Mouse (Mus musculus): ENCODE results near the gene Ttf1. TPM values are rescaled to one million over a fixed set of nuclear protein-coding genes. Genes with fewer than 3 reads are reported as not detected.
"Not testable (repeated sequence)": the region's sequence is repeated elsewhere in the genome, so short reads cannot be mapped to it uniquely, and the experiment has no call there.

Gene Ttf1
- polyA plus RNA-seq, 1 experiment from 2014 or later = 6.9 TPM

DNA sequence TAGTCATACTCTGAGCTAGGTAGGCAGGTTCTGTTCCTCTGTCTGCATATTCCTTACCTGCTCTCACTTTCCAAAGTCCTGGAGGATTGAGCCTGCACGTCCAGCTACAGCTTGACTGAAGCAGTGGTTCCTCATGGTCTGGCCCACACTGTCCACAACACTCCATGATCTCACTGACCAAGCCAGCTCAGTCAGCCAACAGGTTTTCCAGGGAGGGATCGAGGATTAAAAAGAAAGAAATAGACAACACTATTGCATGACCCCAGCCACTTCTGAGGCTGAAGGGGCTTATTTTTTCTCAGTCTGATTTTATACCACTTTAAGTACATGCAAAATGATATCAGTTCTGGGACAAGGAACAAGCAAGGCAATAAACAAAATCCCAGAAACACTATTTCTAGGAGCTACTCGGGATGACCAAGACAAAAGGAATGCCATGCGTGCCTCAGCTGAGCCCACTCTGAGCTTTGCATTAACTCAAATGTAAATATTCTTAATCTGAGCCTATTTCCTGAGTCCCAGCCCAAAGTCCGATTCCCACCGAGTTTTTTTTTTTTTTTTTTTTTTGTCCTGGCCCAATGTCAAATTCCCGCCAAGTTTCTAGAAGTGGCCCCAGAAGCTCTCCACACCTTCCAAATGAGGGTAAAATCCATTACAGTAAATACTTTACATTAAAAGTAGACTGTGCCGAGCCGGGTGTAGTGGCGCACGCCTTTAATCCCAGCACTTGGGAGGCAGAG lies 15.4 kb downstream of the Ttf1 start:
- no peak for DNase-seq (ENCODE audit: low spot score)
- WGBS = 58% methylated on average over 11 of the region's 11 CpGs

DNA sequence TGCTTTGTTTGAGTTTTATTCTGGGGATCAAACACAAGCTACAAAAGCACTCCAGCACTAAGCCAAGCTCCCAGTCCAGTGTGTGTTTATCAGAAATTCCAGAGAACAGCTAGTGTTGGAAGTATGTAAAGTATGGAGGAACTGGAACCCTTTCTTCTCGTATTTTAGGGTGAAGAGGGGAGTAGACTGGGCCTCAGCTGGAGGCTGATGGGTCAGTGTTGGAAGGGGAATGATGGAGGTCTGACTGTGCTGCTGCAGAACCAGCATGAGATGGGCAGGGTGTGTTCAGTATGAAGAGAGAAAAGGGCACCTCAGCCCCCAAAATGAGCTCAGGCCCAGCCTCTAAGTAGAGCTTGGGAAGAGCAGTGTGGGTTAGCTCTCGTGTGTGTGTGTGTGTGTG lies 16.2 kb downstream of the Ttf1 start:
- Histone ChIP-seq H3K9ac (replicated peaks; ENCODE audit: low read depth) (no peak overlapping the region), H3K27me3 (replicated peaks; ENCODE audit: insufficient read depth, low read length) (no peaks in the 10 kb centered on the region), H3K4me2 (replicated peaks; ENCODE audit: low read depth, low read length) (no peak overlapping the region), H3K36me3 (ENCODE audit: insufficient read depth, low read length) (peaks cover 44% of the 10 kb centered on the region), H3K4me1 (ENCODE audit: insufficient read depth, low read depth, low read length) (no peaks in the 10 kb centered on the region), H3K27ac (ENCODE audit: low read length) (no peak overlapping the region), H3K4me3 (ENCODE audit: low read depth, low read length) (no peak overlapping the region), H3K9me3 (ENCODE audit: low read length) (no peaks in the 10 kb centered on the region)
- whole genome bisulfite sequencing = 89% methylated on average over 2 of the region's 2 CpGs
- TF ChIP-seq CTCF (IDR thresholded peaks at IDR 0.05) (no peak), EP300 (IDR thresholded peaks at IDR 0.05) (no peak)
- no peak for ATAC-seq
- no peak for DNase-seq (ENCODE audit: low spot score)

More for the DNA sequence above, 15.4 kb downstream of the Ttf1 start:
- Histone ChIP-seq H3K4me1 (ENCODE audit: insufficient read depth, low read depth, low read length) (no peaks in the 10 kb centered on the region), H3K27me3 (replicated peaks; ENCODE audit: insufficient read depth, low read length) (no peaks in the 10 kb centered on the region), H3K9me3 (ENCODE audit: low read length) (no peaks in the 10 kb centered on the region), H3K9ac (replicated peaks; ENCODE audit: low read depth) (no peak overlapping the region), H3K36me3 (ENCODE audit: insufficient read depth, low read length) (peaks cover 44% of the 10 kb centered on the region), H3K4me3 (ENCODE audit: low read depth, low read length) (no peak overlapping the region), H3K4me2 (replicated peaks; ENCODE audit: low read depth, low read length) (no peak overlapping the region), H3K27ac (ENCODE audit: low read length) (no peak overlapping the region)
- TF ChIP-seq CTCF (IDR thresholded peaks at IDR 0.05) (no peak), EP300 (IDR thresholded peaks at IDR 0.05) (no peak)
- ATAC-seq = no peak

DNA sequence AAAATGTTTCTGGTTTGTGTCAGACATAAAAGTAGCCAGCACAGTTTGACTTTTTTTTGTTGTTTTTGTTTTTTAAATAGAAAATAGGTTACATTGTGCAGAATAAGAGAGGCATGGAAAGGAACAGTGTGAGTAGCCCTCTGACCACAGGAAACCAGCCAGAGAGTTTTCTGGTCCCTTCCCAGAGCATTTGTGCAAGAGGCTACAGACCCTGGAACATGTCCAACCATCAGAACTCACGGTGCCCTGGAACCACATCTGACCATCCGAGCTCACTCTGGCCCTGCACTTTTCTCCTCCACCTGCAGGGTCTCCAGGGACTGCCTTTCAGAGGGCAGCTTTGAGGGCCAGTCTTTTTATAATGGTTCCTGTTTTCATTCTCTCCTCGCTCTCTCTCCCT lies 21.9 kb downstream of the Ttf1 start:
- ATAC-seq = no peak
- Histone ChIP-seq H3K4me1 (ENCODE audit: insufficient read depth, low read depth, low read length) (no peaks in the 10 kb centered on the region), H3K4me2 (replicated peaks; ENCODE audit: low read depth, low read length) (no peak overlapping the region), H3K9ac (replicated peaks; ENCODE audit: low read depth) (no peak overlapping the region), H3K4me3 (ENCODE audit: low read depth, low read length) (no peak overlapping the region), H3K9me3 (ENCODE audit: low read length) (no peaks in the 10 kb centered on the region), H3K36me3 (ENCODE audit: insufficient read depth, low read length) (peaks cover 62% of the 10 kb centered on the region), H3K27ac (ENCODE audit: low read length) (no peak overlapping the region), H3K27me3 (replicated peaks; ENCODE audit: insufficient read depth, low read length) (no peaks in the 10 kb centered on the region)
- 72% methylated on average over 3 of the region's 3 CpGs for WGBS
- DNase-seq (ENCODE audit: low spot score) = no peak
- peak; percentile 15; the same call in 1 of the 2 replicates for TF ChIP-seq CTCF (IDR thresholded peaks at IDR 0.05)
- TF ChIP-seq EP300 (IDR thresholded peaks at IDR 0.05) = no peak

DNA sequence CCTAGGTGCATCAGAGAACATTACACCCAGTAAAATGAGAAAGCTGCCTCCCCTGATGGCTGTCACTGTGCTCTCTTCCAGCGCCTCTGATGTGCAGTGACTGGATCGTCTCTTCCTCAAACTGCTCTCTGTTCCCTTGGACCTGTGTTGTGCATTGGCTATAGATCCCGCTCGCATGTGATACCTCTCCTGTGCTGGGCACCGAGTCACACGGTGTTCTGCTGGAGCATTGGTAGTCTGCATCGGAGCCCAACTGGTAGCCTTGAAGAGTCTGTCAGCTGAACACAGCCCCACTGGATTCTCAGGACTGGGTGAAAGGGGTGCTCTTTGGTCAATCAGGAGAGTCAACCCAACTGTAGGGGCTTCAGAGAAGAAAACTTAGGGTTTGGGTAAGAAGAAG lies 26.0 kb downstream of the Ttf1 start:
- Histone ChIP-seq H3K4me3 (ENCODE audit: low read depth, low read length) (no peak overlapping the region), H3K27ac (ENCODE audit: low read length) (no peak overlapping the region), H3K27me3 (replicated peaks; ENCODE audit: insufficient read depth, low read length) (no peaks in the 10 kb centered on the region), H3K4me1 (ENCODE audit: insufficient read depth, low read depth, low read length) (no peaks in the 10 kb centered on the region), H3K36me3 (ENCODE audit: insufficient read depth, low read length) (peaks cover 41% of the 10 kb centered on the region), H3K9me3 (ENCODE audit: low read length) (no peaks in the 10 kb centered on the region), H3K9ac (replicated peaks; ENCODE audit: low read depth) (no peak overlapping the region), H3K4me2 (replicated peaks; ENCODE audit: low read depth, low read length) (no peak overlapping the region)
- ATAC-seq = no peak
- DNase-seq (ENCODE audit: low spot score) = no peak
- WGBS = 97% methylated on average over 7 of the region's 7 CpGs
- TF ChIP-seq CTCF (IDR thresholded peaks at IDR 0.05) (no peak), EP300 (IDR thresholded peaks at IDR 0.05) (no peak)

DNA sequence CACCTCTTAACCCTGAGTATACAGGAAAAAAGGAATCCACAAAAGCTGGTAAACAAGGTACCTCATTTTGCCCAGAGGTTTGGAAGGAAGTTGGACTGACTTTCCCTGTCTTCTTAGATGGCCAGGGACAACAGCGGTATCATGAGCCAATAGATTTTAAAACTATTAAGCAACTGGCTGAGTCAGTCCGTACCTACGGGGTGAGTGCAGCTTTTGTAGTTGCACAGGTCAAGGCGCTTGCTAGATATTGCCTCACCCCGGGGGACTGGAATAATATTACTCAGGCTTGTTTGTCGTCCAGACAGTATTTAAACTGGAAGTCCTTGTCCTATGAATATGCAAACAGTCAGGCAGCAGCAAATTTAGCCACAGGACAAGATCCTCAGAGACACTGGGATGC lies 29.2 kb downstream of the Ttf1 start:
- not testable (repeated sequence) for H3K9me3 ChIP-seq (ENCODE audit: low read length); H3K4me1 ChIP-seq (ENCODE audit: insufficient read depth, low read depth, low read length); H3K4me2 ChIP-seq (replicated peaks; ENCODE audit: low read depth, low read length); H3K4me3 ChIP-seq (ENCODE audit: low read depth, low read length); DNase-seq (ENCODE audit: low spot score); H3K9ac ChIP-seq (replicated peaks; ENCODE audit: low read depth); ATAC-seq; H3K27ac ChIP-seq (ENCODE audit: low read length); H3K27me3 ChIP-seq (replicated peaks; ENCODE audit: insufficient read depth, low read length)
- WGBS = 80% methylated on average over 6 of the region's 6 CpGs
- H3K36me3 ChIP-seq (ENCODE audit: insufficient read depth, low read length) = peaks cover 18% of the 10 kb centered on the region

DNA sequence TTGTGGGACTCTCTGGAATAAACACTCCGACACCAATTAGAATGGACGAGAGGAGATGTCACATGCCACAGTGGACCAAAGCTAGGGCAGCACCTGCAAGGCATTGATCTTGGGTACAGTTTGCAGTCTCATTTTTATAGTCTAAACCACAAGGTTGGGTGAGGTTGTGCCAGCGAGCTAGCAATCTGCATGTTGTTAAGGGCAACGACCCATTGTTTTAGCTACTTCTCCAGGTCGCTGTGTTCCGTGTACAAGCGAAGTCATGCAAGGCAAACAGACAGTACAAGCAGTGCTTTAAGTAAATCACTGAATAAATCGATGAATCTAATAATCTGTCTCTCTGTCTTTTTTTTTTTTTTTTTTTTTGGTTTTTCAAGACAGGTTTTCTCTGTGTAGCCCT lies 35.6 kb downstream of the Ttf1 start:
- Histone ChIP-seq H3K9me3 (ENCODE audit: low read length) (no peaks in the 10 kb centered on the region), H3K4me3 (ENCODE audit: low read depth, low read length) (no peak overlapping the region), H3K27ac (ENCODE audit: low read length) (no peak overlapping the region), H3K9ac (replicated peaks; ENCODE audit: low read depth) (no peak overlapping the region), H3K4me1 (ENCODE audit: insufficient read depth, low read depth, low read length) (no peaks in the 10 kb centered on the region), H3K4me2 (replicated peaks; ENCODE audit: low read depth, low read length) (no peak overlapping the region), H3K36me3 (ENCODE audit: insufficient read depth, low read length) (no peaks in the 10 kb centered on the region), H3K27me3 (replicated peaks; ENCODE audit: insufficient read depth, low read length) (no peaks in the 10 kb centered on the region)
- no peak for TF ChIP-seq EP300 (IDR thresholded peaks at IDR 0.05)
- no peak for TF ChIP-seq CTCF (IDR thresholded peaks at IDR 0.05)
- WGBS = 82% methylated on average over 8 of the region's 8 CpGs
- DNase-seq (ENCODE audit: low spot score) = no peak
- no peak for ATAC-seq

DNA sequence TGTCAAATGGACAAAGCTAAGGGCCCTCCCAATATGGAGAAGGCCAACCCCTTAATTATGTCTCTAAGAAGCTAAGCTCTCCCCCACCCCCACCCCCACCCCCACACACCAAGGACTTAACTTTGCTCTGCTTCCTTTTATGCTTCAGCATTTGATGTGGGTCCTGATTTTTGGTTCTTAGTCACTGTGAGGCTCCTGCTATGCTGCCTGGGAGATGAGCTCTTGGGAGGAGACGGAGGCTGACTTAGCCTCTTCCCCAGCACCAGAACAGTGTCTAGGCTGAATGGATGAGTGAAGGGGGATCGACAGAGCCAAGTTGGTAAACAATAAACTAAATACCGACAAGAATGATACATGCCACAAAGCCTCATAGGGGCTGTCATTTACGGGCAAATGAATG lies 36.7 kb downstream of the Ttf1 start:
- Histone ChIP-seq H3K9me3 (ENCODE audit: low read length) (no peaks in the 10 kb centered on the region), H3K9ac (replicated peaks; ENCODE audit: low read depth) (no peak overlapping the region), H3K4me2 (replicated peaks; ENCODE audit: low read depth, low read length) (no peak overlapping the region), H3K27me3 (replicated peaks; ENCODE audit: insufficient read depth, low read length) (no peaks in the 10 kb centered on the region), H3K4me1 (ENCODE audit: insufficient read depth, low read depth, low read length) (no peaks in the 10 kb centered on the region), H3K4me3 (ENCODE audit: low read depth, low read length) (no peak overlapping the region), H3K36me3 (ENCODE audit: insufficient read depth, low read length) (no peaks in the 10 kb centered on the region), H3K27ac (ENCODE audit: low read length) (no peak overlapping the region)
- TF ChIP-seq CTCF (IDR thresholded peaks at IDR 0.05) (no peak), EP300 (IDR thresholded peaks at IDR 0.05) (no peak)
- 68% methylated on average over 4 of the region's 4 CpGs for WGBS
- DNase-seq (ENCODE audit: low spot score) = no peak
- no peak for ATAC-seq
